Mouse (Mus musculus) thymus, adult 2 months (tissue): ENCODE results near the gene P3h1.

ENCODE experiments used
- CTCF ChIP-seq: fragments of 200-500 bp; IDR thresholded peaks from 2 replicates; pipeline ENCODE4 v1.5.1; 2012; ENCODE audit warnings: mild to moderate bottlenecking, control low read depth, low read length, moderate library complexity, borderline replicate concordance; ENCODE audit not compliant: control insufficient read depth, poor library complexity, insufficient read depth; ENCODE audit errors: extremely low read depth
- POLR2A ChIP-seq: fragments of 200-500 bp; IDR thresholded peaks from 2 replicates; pipeline ENCODE4 v1.6.1; 2012; ENCODE audit warnings: mild to moderate bottlenecking, low read length, control low read depth, moderate library complexity; ENCODE audit not compliant: control insufficient read depth, poor library complexity, insufficient read depth; ENCODE audit errors: extremely low read depth

- TF ChIP-seq CTCF (no peak), POLR2A (no peak)
Observed at GRCm38 (mm10) chr4:119284861-119285260, 52.1 kb downstream of the P3h1 start.
